In genomic region chr13:35717658-35718057, GRCm38 (mm10) we compare ENCODE assay signal across 35 mouse cellular contexts.
"Had no signal": no experiment of that assay in that cellular context is flagged by ENCODE, and none has a peak within 500 bp of the region (broad histone marks: within the 10 kb centered on the region; RNA-seq: fewer than 3 reads in every experiment).

No protein-coding gene starts in this region.

- DNase-seq: heart, postnatal 10 days; heart, postnatal 14 days; heart, postnatal 36 days; heart, postnatal 4 days; kidney, adult 11 months; kidney, adult 2 months; kidney, adult 8-10 months; kidney, adult 9 months; kidney, postnatal 10 days; kidney, postnatal 14 days; kidney, postnatal 25 days; kidney, postnatal 36 days; kidney, postnatal 4 days; layer of hippocampus, adult 9-11 months; layer of hippocampus, postnatal 36 days had no signal

- H3K4me1 ChIP-seq: heart, embryonic 10.5 days; heart, embryonic 12.5 days; heart, embryonic 13.5 days; heart, embryonic 15.5 days; hindbrain, embryonic 10.5 days; hindbrain, embryonic 12.5 days; hindbrain, embryonic 13.5 days; hindbrain, embryonic 15.5 days; intestine, embryonic 15.5 days; kidney, embryonic 15.5 days had no signal

- H3K4me2 ChIP-seq: heart, embryonic 11.5 days; heart, embryonic 12.5 days; heart, embryonic 13.5 days; heart, embryonic 15.5 days; hindbrain, embryonic 12.5 days; hindbrain, embryonic 13.5 days; hindbrain, embryonic 14.5 days; hindbrain, embryonic 15.5 days; intestine, embryonic 15.5 days; kidney, embryonic 15.5 days had no signal

- H3K27ac ChIP-seq: heart, embryonic 10.5 days; heart, embryonic 13.5 days; heart, embryonic 15.5 days; hindbrain, embryonic 10.5 days; hindbrain, embryonic 12.5 days; hindbrain, embryonic 13.5 days; hindbrain, embryonic 14.5 days; hindbrain, embryonic 15.5 days; hindbrain, postnatal 0 days; intestine, embryonic 15.5 days; kidney, embryonic 15.5 days; kidney, postnatal 0 days; layer of hippocampus, adult 2 months; left cerebral cortex, adult 2 months had no signal

- H3K4me3 ChIP-seq: heart, embryonic 10.5 days; heart, embryonic 12.5 days; heart, embryonic 13.5 days; heart, embryonic 15.5 days; hindbrain, embryonic 10.5 days; hindbrain, embryonic 12.5 days; hindbrain, embryonic 13.5 days; hindbrain, embryonic 15.5 days; intestine, embryonic 15.5 days; kidney, embryonic 15.5 days; layer of hippocampus, adult 2 months; left cerebral cortex, adult 2 months had no signal

- ATAC-seq: hindbrain, embryonic 16.5 days; hindbrain, postnatal 0 days; inflammation-experienced regulatory T-cells, adult 6 months; intestine, embryonic 15.5 days; intestine, embryonic 16.5 days; intestine, postnatal 0 days had no signal

- H3K27me3 ChIP-seq: heart, embryonic 12.5 days; heart, embryonic 13.5 days; heart, embryonic 15.5 days; hindbrain, embryonic 12.5 days; hindbrain, embryonic 13.5 days; hindbrain, embryonic 15.5 days; intestine, embryonic 15.5 days; kidney, embryonic 15.5 days had no signal

- H3K9me3 ChIP-seq: heart, embryonic 10.5 days; heart, embryonic 12.5 days; heart, embryonic 13.5 days; heart, embryonic 15.5 days; hindbrain, embryonic 10.5 days; hindbrain, embryonic 12.5 days; hindbrain, embryonic 13.5 days; hindbrain, embryonic 15.5 days; intestine, embryonic 15.5 days; kidney, embryonic 15.5 days had no signal

- H3K36me3 ChIP-seq: heart, embryonic 10.5 days; heart, embryonic 12.5 days; heart, embryonic 13.5 days; heart, embryonic 15.5 days; hindbrain, embryonic 10.5 days; hindbrain, embryonic 12.5 days; hindbrain, embryonic 13.5 days; hindbrain, embryonic 15.5 days; intestine, embryonic 15.5 days; kidney, embryonic 15.5 days had no signal

- H3K9ac ChIP-seq: heart, embryonic 12.5 days; heart, embryonic 13.5 days; heart, embryonic 15.5 days; hindbrain, embryonic 12.5 days; hindbrain, embryonic 13.5 days; hindbrain, embryonic 14.5 days; hindbrain, embryonic 15.5 days; intestine, embryonic 15.5 days; kidney, embryonic 15.5 days had no signal
